ENCODE assay signal across 8 mouse cellular contexts in genomic region chr9:54863363-54864281, GRCm38 (mm10). TPM values are rescaled to one million over a fixed set of nuclear protein-coding genes. Genes with fewer than 3 reads are reported as not detected.
A peak's percentile ranks its signal among the peaks of the same experiment; 100 is the strongest.
DNase-seq lines count a peak whose midpoint lies in the region; ATAC-seq and TF ChIP-seq lines count a peak whose summit lies in the region.

TSS of gene Ireb2 (plus strand) at chr9:54863789.

- in situ Hi-C loops in CH12.LX (cut with MboI; ENCODE audit: low pct_ligation_motif_present, low pct_unique_long_range_greater_than_20kb, low sequenced_read_pairs) = no loop called here

- dilution Hi-C loops in CH12.LX (cut with MboI; ENCODE audit: extremely low pct_ligation_motif_present, extremely low pct_unique_long_range_greater_than_20kb, low sequenced_read_pairs) = no loop called here

- H3K79me2 ChIP-seq in CH12.LX (replicated peaks; ENCODE audit: control insufficient read depth, extremely low read depth, insufficient read depth, poor library complexity, severe bottlenecking) = peaks cover 42% of the 10 kb centered on the region

- WGBS in forebrain, embryonic 12.5 days = under 1% methylated on average over 68 of the region's 72 CpGs
- WGBS in heart, postnatal 0 days = under 1% methylated on average over 72 of the region's 72 CpGs
- under 1% methylated on average over 70 of the region's 72 CpGs for WGBS in liver, embryonic 16.5 days (ENCODE audit: insufficient replicate concordance)
- WGBS in neural tube, embryonic 13.5 days = under 1% methylated on average over 70 of the region's 72 CpGs

- H3K9me3 ChIP-seq in CH12.LX (replicated peaks; ENCODE audit: low read length) = no peaks in the 10 kb centered on the region
- H3K9me3 ChIP-seq in forebrain, embryonic 12.5 days = no peaks in the 10 kb centered on the region
- no peaks in the 10 kb centered on the region for H3K9me3 ChIP-seq in heart, postnatal 0 days (replicated peaks; ENCODE audit: control insufficient read depth, low read length)
- H3K9me3 ChIP-seq in liver, embryonic 16.5 days (replicated peaks; ENCODE audit: control insufficient read depth, low read length) = no peaks in the 10 kb centered on the region
- H3K9me3 ChIP-seq in neural tube, embryonic 13.5 days = no peaks in the 10 kb centered on the region

- peak within 1 kb of the TSS; percentile 97 for H3K9ac ChIP-seq in CH12.LX (ENCODE audit: insufficient read depth, low read depth)
- H3K9ac ChIP-seq in forebrain, embryonic 12.5 days = peak within 1 kb of the TSS; percentile 99
- H3K9ac ChIP-seq in heart, postnatal 0 days (replicated peaks; ENCODE audit: low read depth, low read length) = peak within 1 kb of the TSS; percentile 99
- H3K9ac ChIP-seq in liver, embryonic 16.5 days (ENCODE audit: low read depth, low read length) = peak within 1 kb of the TSS; percentile 99
- peak within 1 kb of the TSS; percentile 100 for H3K9ac ChIP-seq in neural tube, embryonic 13.5 days

- peak; percentile 98 for DNase-seq in CH12.LX (ENCODE audit: extremely low read depth)
- peak; percentile 96 for DNase-seq in c-Kit-positive CD71-positive TER-119-negative erythroid progenitor cells, embryonic 14.5 days (ENCODE audit: low read depth)
- peak; percentile 98 for DNase-seq in heart, postnatal 0 days (ENCODE audit: low spot score)
- peak; percentile 100 for DNase-seq in kidney, postnatal 4 days

- TF ChIP-seq POLR2A in CH12.LX (IDR thresholded peaks at IDR 0.05; ENCODE audit: low read depth, low read length) = peak; percentile 87
- no peak; the same call in none of the 2 replicates for TF ChIP-seq POLR2A in testis, adult 2 months (IDR thresholded peaks at IDR 0.05; ENCODE audit: control insufficient read depth, low read depth, low read length)

- H3K36me3 ChIP-seq in CH12.LX (replicated peaks in 1 of 2; ENCODE audit: control insufficient read depth in 1 of 2, insufficient read depth in 1 of 2, low read length in 1 of 2) = peaks cover 10 to 32% of the 10 kb centered on the region in 2 experiments
- H3K36me3 ChIP-seq in forebrain, embryonic 12.5 days (replicated peaks) = peaks cover 26% of the 10 kb centered on the region
- peaks cover 27% of the 10 kb centered on the region for H3K36me3 ChIP-seq in heart, postnatal 0 days (replicated peaks; ENCODE audit: control insufficient read depth, insufficient read depth, low read length)
- H3K36me3 ChIP-seq in liver, embryonic 16.5 days (ENCODE audit: control insufficient read depth, insufficient read depth) = peaks cover 14% of the 10 kb centered on the region
- peaks cover 27% of the 10 kb centered on the region for H3K36me3 ChIP-seq in neural tube, embryonic 13.5 days
- H3K36me3 ChIP-seq in testis, adult 2 months (ENCODE audit: control insufficient read depth, insufficient read depth, low read length) = peaks cover 3% of the 10 kb centered on the region

- peaks cover 5 to 40% of the 10 kb centered on the region in 2 experiments for H3K4me1 ChIP-seq in CH12.LX (ENCODE audit: control insufficient read depth in 1 of 2, insufficient read depth in 2 of 2)
- peaks cover 39% of the 10 kb centered on the region for H3K4me1 ChIP-seq in forebrain, embryonic 12.5 days
- H3K4me1 ChIP-seq in heart, postnatal 0 days (ENCODE audit: control insufficient read depth, insufficient read depth) = peaks cover 12% of the 10 kb centered on the region
- H3K4me1 ChIP-seq in liver, embryonic 16.5 days (ENCODE audit: control insufficient read depth, low read depth, low read length) = peaks cover 13% of the 10 kb centered on the region
- peaks cover 42% of the 10 kb centered on the region for H3K4me1 ChIP-seq in neural tube, embryonic 13.5 days (replicated peaks)
- peaks cover 5% of the 10 kb centered on the region for H3K4me1 ChIP-seq in testis, adult 2 months (ENCODE audit: control insufficient read depth, insufficient read depth, low read length)

- H3K27me3 ChIP-seq in CH12.LX (replicated peaks) = peaks cover 2% of the 10 kb centered on the region
- H3K27me3 ChIP-seq in forebrain, embryonic 12.5 days = no peaks in the 10 kb centered on the region
- no peaks in the 10 kb centered on the region for H3K27me3 ChIP-seq in heart, postnatal 0 days (ENCODE audit: control insufficient read depth, insufficient read depth, low read length)
- no peaks in the 10 kb centered on the region for H3K27me3 ChIP-seq in liver, embryonic 16.5 days (ENCODE audit: control insufficient read depth, insufficient read depth, low read depth, low read length)
- H3K27me3 ChIP-seq in neural tube, embryonic 13.5 days = no peaks in the 10 kb centered on the region
- H3K27me3 ChIP-seq in testis, adult 2 months (ENCODE audit: control insufficient read depth, insufficient read depth, low read length) = no peaks in the 10 kb centered on the region

- TF ChIP-seq RAD21 in CH12.LX (IDR thresholded peaks at IDR 0.05; ENCODE audit: low read depth, low read length) = no peak

- TF ChIP-seq CTCF in CH12.LX (conservative IDR thresholded peaks at IDR 0.05 in 1 of 2, IDR thresholded peaks at IDR 0.05 in 1 of 2; ENCODE audit: low read depth in 2 of 2, low read length in 2 of 2) = no peak
- TF ChIP-seq CTCF in heart, postnatal 0 days (IDR thresholded peaks at IDR 0.05; ENCODE audit: low read depth) = no peak
- no peak for TF ChIP-seq CTCF in testis, adult 2 months (IDR thresholded peaks at IDR 0.05; ENCODE audit: control insufficient read depth, insufficient read depth, insufficient replicate concordance, low read depth, low read length)

- peak within 1 kb of the TSS; percentile 20; the same call in 1 of the 2 replicates for H3K27ac ChIP-seq in CH12.LX (ENCODE audit: insufficient read depth, low read depth)
- H3K27ac ChIP-seq in forebrain, embryonic 12.5 days = peak within 1 kb of the TSS; percentile 97
- H3K27ac ChIP-seq in heart, postnatal 0 days (ENCODE audit: low read depth) = peak within 1 kb of the TSS; percentile 98
- peak within 1 kb of the TSS; percentile 95 for H3K27ac ChIP-seq in liver, embryonic 16.5 days (ENCODE audit: low read length)
- peak within 1 kb of the TSS; percentile 97 for H3K27ac ChIP-seq in neural tube, embryonic 13.5 days (replicated peaks)
- peak within 1 kb of the TSS; percentile 94 for H3K27ac ChIP-seq in testis, adult 2 months (ENCODE audit: control insufficient read depth, insufficient read depth, low read depth, low read length)

- peak within 1 kb of the TSS; percentile 85 to 98 (median 91) for H3K4me3 ChIP-seq in CH12.LX (replicated peaks in 1 of 3; ENCODE audit: low read depth in 2 of 3, low read length in 2 of 3, poor library complexity in 1 of 3)
- peak within 1 kb of the TSS; percentile 96 for H3K4me3 ChIP-seq in forebrain, embryonic 12.5 days (replicated peaks)
- peak within 1 kb of the TSS; percentile 99 for H3K4me3 ChIP-seq in heart, postnatal 0 days (ENCODE audit: low read depth, low read length)
- H3K4me3 ChIP-seq in liver, embryonic 16.5 days (ENCODE audit: low read depth, low read length) = peak within 1 kb of the TSS; percentile 99
- H3K4me3 ChIP-seq in neural tube, embryonic 13.5 days = peak within 1 kb of the TSS; percentile 98
- H3K4me3 ChIP-seq in testis, adult 2 months (ENCODE audit: control insufficient read depth, low read depth, low read length) = peak within 1 kb of the TSS; percentile 96

- TF ChIP-seq EP300 in CH12.LX (IDR thresholded peaks at IDR 0.05; ENCODE audit: low read length) = no peak
- TF ChIP-seq EP300 in heart, postnatal 0 days (IDR thresholded peaks at IDR 0.05; ENCODE audit: low read depth) = peak; percentile 96

- peak within 1 kb of the TSS; percentile 75 for H3K4me2 ChIP-seq in CH12.LX (ENCODE audit: insufficient read depth, low read depth, poor library complexity, severe bottlenecking)
- H3K4me2 ChIP-seq in forebrain, embryonic 12.5 days = peak within 1 kb of the TSS; percentile 76
- H3K4me2 ChIP-seq in heart, postnatal 0 days (ENCODE audit: low read depth, low read length) = peak within 1 kb of the TSS; percentile 64
- H3K4me2 ChIP-seq in liver, embryonic 16.5 days (ENCODE audit: low read depth, low read length) = peak within 1 kb of the TSS; percentile 72
- peak within 1 kb of the TSS; percentile 88 for H3K4me2 ChIP-seq in neural tube, embryonic 13.5 days

- ATAC-seq in forebrain, embryonic 12.5 days (ENCODE audit: low FRiP score) = peak; percentile 98
- peak; percentile 98 for ATAC-seq in heart, postnatal 0 days (ENCODE audit: insufficient read depth, low read depth)
- peak; percentile 94 for ATAC-seq in liver, embryonic 16.5 days (ENCODE audit: low read depth)
- peak; percentile 98 for ATAC-seq in neural tube, embryonic 13.5 days (ENCODE audit: low read depth)

TF ChIP-seq in CH12.LX, 34 proteins besides CTCF, POLR2A, EP300 and RAD21 (continues in another document):
- peak; percentile 51 for TF ChIP-seq MXI1 (IDR thresholded peaks at IDR 0.05; ENCODE audit: low read depth, low read length)
- peak; percentile 92 for TF ChIP-seq SIN3A (IDR thresholded peaks at IDR 0.05; ENCODE audit: low read length)
- peak; percentile 76 for TF ChIP-seq HCFC1 (IDR thresholded peaks at IDR 0.05; ENCODE audit: low read depth, low read length)
- peak; percentile 68 for TF ChIP-seq NELFE (IDR thresholded peaks at IDR 0.05; ENCODE audit: low read depth, low read length)
- peak; percentile 99 for TF ChIP-seq CHD2 (IDR thresholded peaks at IDR 0.05; ENCODE audit: low read length)
- peak; percentile 66; the same call in 1 of the 2 replicates for TF ChIP-seq MAZ (IDR thresholded peaks at IDR 0.05; ENCODE audit: low read depth, low read length)
- no peak for TF ChIP-seq MYC (IDR thresholded peaks at IDR 0.05; ENCODE audit: low read depth, low read length)
- TF ChIP-seq ELF1 (IDR thresholded peaks at IDR 0.05; ENCODE audit: low read depth, low read length) = peak; percentile 76
- no peak for TF ChIP-seq E2F4 (IDR thresholded peaks at IDR 0.05; ENCODE audit: insufficient replicate concordance, low read depth, low read length)
- TF ChIP-seq UBTF (IDR thresholded peaks at IDR 0.05; ENCODE audit: low read depth, low read length) = peak; percentile 44; the same call in 1 of the 2 replicates
- peak; percentile 47; the same call in 1 of the 2 replicates for TF ChIP-seq TBP (conservative IDR thresholded peaks at IDR 0.05; ENCODE audit: low read depth, low read length)
- peak; percentile 90 for TF ChIP-seq NRF1 (IDR thresholded peaks at IDR 0.05; ENCODE audit: low read depth, low read length)
- TF ChIP-seq ZKSCAN1 (IDR thresholded peaks at IDR 0.05; ENCODE audit: borderline replicate concordance, low read depth, low read length) = no peak

RNA-seq across cellular contexts. Expression of gene Ireb2, which starts in this region (rescaled TPM):
- total RNA-seq in CH12.LX (2012; rRNA removed) = 15.0 and 15.7 TPM in 2 replicates
- 33.7 and 37.6 TPM in 2 replicates for total RNA-seq in CH12.LX (2014; rRNA removed)
- 35.5 and 39.8 TPM in 2 replicates for polyA plus RNA-seq in CH12.LX (2012; ENCODE audit: insufficient read length, low read depth)
- 70.1 and 71.3 TPM in 2 replicates for polyA plus RNA-seq in forebrain, embryonic 12.5 days (2016; fragmentation: Nextera tagmentation; extraction: Ambion mirVana)
- total RNA-seq in heart, postnatal 0 days (2014; rRNA removed; ENCODE audit: low replicate concordance) = 17.7 and 21.1 TPM in 2 replicates
- 12.1 and 14.4 TPM in 2 replicates for polyA plus RNA-seq in heart, postnatal 0 days (2015; fragmentation: Nextera tagmentation; extraction: Ambion mirVana)
- 9.7 and 9.9 TPM in 2 replicates for polyA plus RNA-seq in liver, embryonic 16.5 days (2015; fragmentation: Nextera tagmentation; extraction: Ambion mirVana)
- polyA plus RNA-seq in neural tube, embryonic 13.5 days (2015; fragmentation: Nextera tagmentation; extraction: Ambion mirVana) = 42.9 and 48.0 TPM in 2 replicates
- 25.2 and 36.5 TPM in 2 replicates for polyA plus RNA-seq in testis, adult 2 months (2012; rRNA removed)

Comparison
In these comparisons a context has a peak if more than half of its experiments do, and no peak if none do; other contexts are left out.
1. Peak in every context shown above with its lines: DNase-seq, ATAC-seq, H3K4me3 ChIP-seq and H3K27ac ChIP-seq.
2. H3K27ac ChIP-seq: peak in every context shown above with its lines; median percentile 98 in heart, postnatal 0 days; 97 in forebrain, embryonic 12.5 days; 97 in neural tube, embryonic 13.5 days; 95 in liver, embryonic 16.5 days; 94 in testis, adult 2 months; 20 in CH12.LX.